ENCODE assay signal across 15 mouse cellular contexts in genomic region chr16:13154352-13154751, GRCm38 (mm10).
"Had no signal": no experiment of that assay in that cellular context is flagged by ENCODE, and none has a peak within 500 bp of the region (broad histone marks: within the 10 kb centered on the region; RNA-seq: fewer than 3 reads in every experiment).

No protein-coding gene starts in this region.

- H3K4me2 ChIP-seq: lung, embryonic 15.5 days; midbrain, embryonic 12.5 days; neural tube, embryonic 12.5 days; stomach, embryonic 15.5 days had no signal

- H3K27me3 ChIP-seq: lung, embryonic 15.5 days; megakaryocyte, embryonic 14.5 days; midbrain, embryonic 12.5 days; neural tube, embryonic 12.5 days; stomach, embryonic 15.5 days had no signal

- H3K9me3 ChIP-seq: lung, embryonic 15.5 days; megakaryocyte, embryonic 14.5 days; midbrain, embryonic 12.5 days; neural tube, embryonic 12.5 days; stomach, embryonic 15.5 days had no signal

- ATAC-seq: lung, postnatal 0 days had no signal

- H3K4me1 ChIP-seq: neural tube, embryonic 12.5 days; stomach, embryonic 15.5 days had no signal

- DNase-seq: lung, adult 2 months; lung, postnatal 14 days; lung, postnatal 36 days; midbrain, embryonic 14.5 days; right cerebral cortex, postnatal 14 days; thymus, adult 18-20 months; thymus, postnatal 14 days; thymus, postnatal 36 days had no signal

- H3K9ac ChIP-seq: lung, embryonic 15.5 days; midbrain, embryonic 12.5 days; neural tube, embryonic 12.5 days; stomach, embryonic 15.5 days had no signal

- H3K27ac ChIP-seq: lung, embryonic 15.5 days; macrophage; midbrain, embryonic 12.5 days; neural tube, embryonic 12.5 days; stomach, embryonic 15.5 days had no signal

- H3K4me3 ChIP-seq: lung, embryonic 15.5 days; megakaryocyte, embryonic 14.5 days; midbrain, embryonic 12.5 days; neural tube, embryonic 12.5 days; stomach, embryonic 15.5 days had no signal

- H3K36me3 ChIP-seq: stomach, embryonic 15.5 days had no signal
